Mouse (Mus musculus): ENCODE measurements around the gene Tnfaip8l1.

GRCm38 (mm10) chr17:56149897-56150296 lies 12.4 kb upstream of the Tnfaip8l1 start:
- TF ChIP-seq CTCF (IDR thresholded peaks at IDR 0.05; ENCODE audit: borderline replicate concordance, control insufficient read depth, extremely low read depth, insufficient read depth, low read length, poor library complexity), result no peak
- TF ChIP-seq POLR2A (IDR thresholded peaks at IDR 0.05; ENCODE audit: control insufficient read depth, extremely low read depth, insufficient read depth, low read length, poor library complexity), result no peak

Data from thymus, adult 2 months (tissue).